Mouse (Mus musculus): ENCODE data around the gene Frem2.

Gene Frem2

DNA sequence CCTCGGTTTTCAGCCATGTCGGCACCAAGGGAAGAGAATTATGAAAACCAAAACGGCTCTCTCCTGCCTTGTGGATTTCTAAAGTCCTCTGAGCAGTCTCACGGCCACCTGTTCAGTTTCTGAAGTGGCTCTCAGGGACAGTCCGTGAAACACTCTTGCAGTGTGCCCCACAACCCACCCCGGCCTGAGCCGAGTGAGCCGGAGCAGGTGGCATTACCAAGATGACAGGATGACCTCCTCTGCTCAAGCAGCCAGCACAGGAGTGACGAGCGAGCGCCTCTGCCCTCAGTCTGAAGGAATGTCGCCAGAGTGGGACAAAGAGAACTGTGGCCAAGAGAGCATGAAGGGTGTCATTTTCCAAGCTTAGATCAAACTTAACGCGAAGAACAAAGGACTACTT lies 26.0 kb downstream of the Frem2 start:
- POLR2A ChIA-PET = no interaction called here
- CTCF ChIA-PET = no interaction called here

DNA sequence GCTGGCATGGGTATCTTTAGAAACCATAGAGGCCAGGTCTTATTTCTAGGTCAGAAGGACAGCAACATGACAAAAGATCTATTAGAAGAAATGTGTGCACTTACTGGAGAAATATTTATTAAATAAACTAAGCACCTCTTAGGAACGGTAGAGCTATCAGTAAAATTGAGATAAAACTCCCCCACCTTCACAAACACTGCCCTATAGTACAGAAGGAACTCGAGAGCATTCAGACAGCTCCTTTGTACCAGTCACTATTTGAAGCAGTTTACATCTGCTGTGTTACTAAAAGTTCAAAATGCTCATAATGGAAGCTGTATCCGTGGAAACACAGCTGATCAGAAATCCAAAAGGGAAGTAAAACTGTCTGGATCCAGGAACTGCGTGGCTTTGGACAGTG lies 26.5 kb downstream of the Frem2 start:
- CTCF ChIA-PET = no interaction called here
- POLR2A ChIA-PET = no interaction called here

DNA sequence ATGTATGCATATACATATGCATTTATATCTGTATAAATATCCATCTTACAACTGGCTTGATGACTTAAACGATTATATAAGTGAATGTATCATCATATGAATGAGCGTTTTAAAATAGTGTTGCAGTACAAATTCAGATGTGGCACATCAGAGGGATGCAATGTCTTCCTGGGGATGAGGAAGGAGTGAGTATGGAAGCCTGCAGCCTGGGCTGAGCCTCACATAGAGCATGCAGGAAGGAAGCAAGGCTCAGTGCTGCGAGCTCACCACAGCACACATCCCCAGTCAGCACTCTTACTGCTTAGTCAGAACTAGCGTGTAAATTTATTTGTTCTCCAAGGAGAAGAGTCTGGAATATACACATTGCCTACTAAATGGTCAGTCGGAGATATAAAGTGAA lies 27.2 kb downstream of the Frem2 start:
- CTCF ChIA-PET = no interaction called here
- POLR2A ChIA-PET = no interaction called here

DNA sequence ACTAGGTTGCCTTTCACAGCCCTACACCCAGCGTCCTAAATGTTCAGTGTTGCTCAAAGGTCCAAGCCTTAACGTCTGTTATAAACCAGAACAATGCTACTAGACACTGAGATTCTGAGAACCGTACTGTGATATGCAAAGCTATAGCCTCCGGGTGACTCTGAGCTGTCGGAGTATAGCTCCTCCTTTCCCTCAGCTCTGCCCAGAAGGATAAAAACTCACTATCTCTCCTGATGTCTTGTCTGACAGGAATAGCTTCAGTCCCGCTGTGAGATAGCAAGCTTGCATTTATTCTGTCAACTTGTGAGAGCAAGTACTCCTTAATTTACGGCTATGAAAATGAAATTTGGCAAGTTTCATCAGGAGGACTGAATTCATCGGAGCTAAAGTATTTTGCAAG lies 33.9 kb downstream of the Frem2 start:
- ChIA-PET POLR2A (interaction anchor here in 2 of 4 experiments (0.5 to 1.8 kb wide), 2 partner anchors 24 to 52 kb away, joined by 4 to 5 read pairs; no protein-coding TSS in a partner anchor), CTCF (no interaction called here)

DNA sequence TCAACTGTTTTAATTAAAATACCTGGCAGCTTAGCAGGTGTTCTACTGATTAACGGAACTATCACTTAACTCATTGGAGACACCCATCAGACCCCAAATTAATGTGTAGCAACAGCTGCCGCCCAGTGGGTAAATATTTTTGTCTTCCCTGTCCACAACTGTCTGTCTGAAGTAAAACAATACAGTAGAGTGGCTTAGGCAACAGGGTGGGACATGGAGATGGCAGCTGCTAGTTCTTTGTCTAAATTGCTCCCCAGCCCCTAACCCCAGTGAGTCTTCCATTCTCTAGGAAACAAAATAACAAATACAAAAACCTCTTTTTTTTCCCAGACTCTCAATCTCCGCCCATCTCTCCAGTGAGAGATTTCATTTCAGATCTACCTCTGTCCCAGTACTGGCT lies 36.2 kb downstream of the Frem2 start:
- CTCF ChIA-PET = no interaction called here
- POLR2A ChIA-PET = no interaction called here

DNA sequence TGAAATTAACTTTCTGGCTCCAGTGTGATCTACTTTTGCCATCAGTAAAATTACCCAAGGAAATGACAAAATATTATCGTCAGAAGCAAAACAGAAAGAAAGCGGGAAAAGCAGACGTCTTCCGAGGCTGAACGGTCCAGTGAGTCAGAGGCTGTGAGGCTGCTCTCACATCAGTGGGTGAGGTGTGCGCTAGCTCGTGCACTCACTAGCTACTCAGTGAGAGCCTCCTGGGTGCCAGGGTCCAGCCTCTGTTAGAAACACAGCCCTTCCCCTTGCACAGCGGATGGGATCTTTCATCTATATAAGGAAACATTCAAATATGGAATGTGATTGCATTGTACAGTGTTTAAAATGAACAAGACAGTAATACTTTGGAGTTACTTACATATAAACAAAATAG lies 36.8 kb downstream of the Frem2 start:
- POLR2A ChIA-PET = no interaction called here
- CTCF ChIA-PET = no interaction called here

DNA sequence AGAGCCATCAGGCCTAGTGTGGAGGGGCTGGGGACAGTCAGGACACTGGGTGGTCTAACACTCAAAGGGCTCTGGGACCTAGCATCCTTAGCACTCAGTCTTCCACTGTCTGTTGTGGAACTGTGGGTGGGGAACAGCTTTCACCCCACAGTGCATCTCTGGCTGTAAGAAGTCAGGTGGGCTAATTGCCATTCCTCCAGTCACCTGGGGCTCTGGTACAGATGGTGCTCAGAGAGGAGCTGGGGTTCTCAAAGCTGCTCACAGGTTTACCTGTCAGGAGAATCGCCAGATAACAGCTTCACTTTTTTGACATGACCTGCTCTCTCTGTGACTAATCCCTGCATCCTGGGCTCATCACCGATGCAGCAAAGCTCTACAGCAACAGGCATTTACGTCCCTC lies 46.0 kb downstream of the Frem2 start:
- POLR2A ChIA-PET = interaction anchor here in 1 of 4 experiments (0.6 kb wide), 1 partner anchor 1718 kb away, joined by 3 read pairs; no protein-coding TSS in a partner anchor
- CTCF ChIA-PET = interaction anchor here in 1 of 4 experiments (0.5 kb wide), 1 partner anchor 156 kb away, joined by 6 read pairs; no protein-coding TSS in a partner anchor

DNA sequence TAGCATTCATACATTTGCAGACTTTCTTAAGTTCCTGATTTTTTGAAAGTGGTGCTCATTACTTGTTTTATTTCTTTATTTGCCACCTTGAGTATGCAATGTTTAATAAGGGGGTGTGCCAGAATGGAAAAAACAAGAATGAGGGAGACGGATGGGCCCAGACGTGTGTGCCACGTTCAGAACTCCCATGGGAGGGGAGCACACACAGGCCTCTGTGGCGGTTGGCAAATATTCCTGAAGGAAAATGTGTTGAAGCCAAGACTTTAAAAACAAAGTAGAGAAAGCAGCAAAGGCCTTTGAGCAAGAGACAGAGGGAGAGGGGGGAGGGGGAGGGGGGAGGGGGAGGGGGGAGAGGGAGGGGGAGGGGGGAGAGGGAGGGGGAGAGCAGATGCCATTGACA lies 47.3 kb downstream of the Frem2 start:
- ChIA-PET CTCF (no interaction called here), POLR2A (interaction anchor here in 1 of 4 experiments (0.7 kb wide), 1 partner anchor 1334 kb away, joined by 3 read pairs; no protein-coding TSS in a partner anchor)

DNA sequence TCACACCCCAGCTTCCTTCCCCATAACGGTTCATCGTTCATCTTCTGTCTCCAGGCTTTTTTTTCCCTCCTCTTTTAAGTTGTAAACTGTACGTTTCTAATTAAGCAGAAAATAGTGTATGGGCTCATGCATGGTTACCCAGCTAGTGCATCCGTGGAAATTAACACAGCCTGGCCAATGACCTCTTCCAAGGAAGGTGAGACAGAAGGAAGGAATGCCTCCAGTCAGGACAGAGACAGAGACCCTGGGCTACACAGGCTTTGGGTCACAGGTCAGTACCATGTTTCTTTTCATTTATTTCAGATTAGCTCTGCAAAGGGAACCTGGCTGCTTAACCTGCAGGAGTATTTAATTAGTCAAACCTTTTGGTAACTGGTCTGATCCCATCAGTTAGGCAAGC lies 57.0 kb downstream of the Frem2 start:
- ChIA-PET POLR2A (interaction anchor here in 1 of 4 experiments (0.8 to 1.4 kb wide), 2 partner anchors 14 to 72 kb away, joined by 3 to 5 read pairs; no protein-coding TSS in a partner anchor), CTCF (interaction anchor here in 1 of 4 experiments (0.6 kb wide), 1 partner anchor 105 kb away, joined by 3 read pairs; no protein-coding TSS in a partner anchor)

DNA sequence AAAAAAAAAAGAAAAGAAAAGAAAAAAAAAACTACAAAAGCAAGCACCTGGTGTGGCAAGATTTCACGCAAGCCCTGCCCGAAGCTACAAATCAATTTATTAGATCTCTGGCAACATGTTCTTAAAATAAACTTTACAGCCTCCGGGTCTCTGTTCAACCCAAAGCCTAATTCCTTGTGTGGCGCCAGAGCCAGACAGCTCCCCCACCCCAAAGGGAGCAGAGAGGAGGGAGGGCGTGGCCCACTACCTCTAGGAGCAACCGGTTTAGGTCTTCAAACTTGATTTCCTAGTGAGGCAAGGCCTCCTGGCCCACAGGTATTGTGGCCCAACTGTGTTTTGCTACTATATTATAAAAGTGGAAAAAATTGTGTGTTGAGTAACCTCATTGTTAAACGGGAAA lies 57.8 kb downstream of the Frem2 start:
- POLR2A ChIA-PET = interaction anchor here in 2 of 4 experiments (1.1 to 1.4 kb wide), 3 partner anchors 14 to 43 kb away, joined by 3 to 5 read pairs (median 4); no protein-coding TSS in a partner anchor
- CTCF ChIA-PET = interaction anchor here in 1 of 4 experiments (0.5 kb wide), 1 partner anchor 109 kb away, joined by 4 read pairs; no protein-coding TSS in a partner anchor

DNA sequence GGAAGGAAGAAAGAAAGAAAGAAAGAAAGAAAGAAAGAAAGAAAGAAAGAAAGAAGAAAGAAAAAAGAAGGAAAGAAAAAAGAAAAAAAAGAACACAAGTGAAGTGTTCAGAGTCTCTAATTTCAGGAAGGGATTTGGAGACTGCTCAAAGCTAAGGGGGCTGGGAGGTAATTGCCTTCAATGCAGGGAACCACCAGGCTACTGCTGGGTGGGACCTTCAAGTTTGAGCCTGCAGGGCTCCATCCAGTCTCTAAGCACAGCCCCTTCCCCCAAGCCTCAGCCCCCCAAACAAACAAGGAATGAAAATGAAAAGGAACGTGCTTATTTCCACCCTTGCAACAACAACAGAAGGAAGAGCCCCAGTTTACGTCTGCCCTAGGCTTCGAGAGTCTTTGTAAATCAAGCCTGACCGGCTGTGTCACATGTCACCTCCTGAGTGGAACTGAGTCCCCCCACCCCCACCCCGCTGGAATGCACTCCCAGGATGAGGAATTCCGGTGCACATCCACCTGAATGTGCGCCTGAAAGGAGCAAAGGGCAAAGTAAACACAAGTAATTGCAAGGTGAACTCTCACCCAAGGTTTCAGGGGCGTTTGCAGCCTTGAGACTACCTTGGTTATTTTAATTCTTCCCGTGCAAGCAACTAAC lies 58.9 kb downstream of the Frem2 start:
- CTCF ChIA-PET = no interaction called here
- POLR2A ChIA-PET = interaction anchor here in 2 of 4 experiments (0.8 to 1.7 kb wide), 5 partner anchors 14 to 558 kb away, joined by 3 to 5 read pairs (median 4); no protein-coding TSS in a partner anchor

DNA sequence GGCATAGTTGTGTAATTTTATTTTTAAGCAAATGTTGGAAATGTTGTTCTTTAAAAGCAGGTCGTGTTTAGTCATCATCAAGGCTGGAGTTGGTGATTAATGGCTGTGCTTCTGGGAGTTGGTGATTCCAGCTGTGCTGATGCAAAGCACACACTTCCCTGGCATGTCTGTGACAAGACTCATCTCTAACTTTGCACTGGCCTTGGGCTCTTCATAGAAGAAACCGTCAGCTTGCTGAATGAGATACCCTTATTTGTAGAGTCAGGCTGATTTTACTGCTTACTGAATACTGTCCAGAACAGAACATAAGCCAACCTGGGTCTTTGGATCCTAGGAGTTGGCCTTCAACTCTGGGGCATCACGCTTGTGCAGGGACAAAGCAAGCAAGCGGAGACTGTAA lies 62.7 kb downstream of the Frem2 start:
- CTCF ChIA-PET = no interaction called here
- POLR2A ChIA-PET = no interaction called here

DNA sequence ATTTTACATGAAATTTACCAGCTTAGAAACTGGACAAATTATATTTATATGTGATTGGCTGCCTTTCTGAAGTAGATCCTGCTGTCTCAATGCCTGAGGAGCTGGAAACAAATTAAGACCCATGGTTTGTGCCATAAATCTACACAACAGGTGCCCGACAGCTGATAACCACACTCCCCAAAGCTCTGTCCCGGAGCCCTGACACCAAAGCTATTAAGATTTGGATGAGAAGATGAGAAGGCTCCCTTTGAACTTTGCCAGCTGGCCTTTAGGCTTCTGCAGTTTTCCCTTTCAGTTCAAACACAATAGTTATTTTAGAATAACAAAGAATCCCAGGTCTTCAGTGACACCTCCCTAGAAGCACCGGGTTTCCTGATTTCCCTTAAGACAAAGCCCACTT lies 63.4 kb downstream of the Frem2 start:
- POLR2A ChIA-PET = interaction anchor here in 2 of 4 experiments (0.6 to 1.3 kb wide), 3 partner anchors 56 to 131 kb away, joined by 4 to 7 read pairs (median 4); partner anchors contain the start of gene Nhlrc3 (in 1 of the 2)

DNA sequence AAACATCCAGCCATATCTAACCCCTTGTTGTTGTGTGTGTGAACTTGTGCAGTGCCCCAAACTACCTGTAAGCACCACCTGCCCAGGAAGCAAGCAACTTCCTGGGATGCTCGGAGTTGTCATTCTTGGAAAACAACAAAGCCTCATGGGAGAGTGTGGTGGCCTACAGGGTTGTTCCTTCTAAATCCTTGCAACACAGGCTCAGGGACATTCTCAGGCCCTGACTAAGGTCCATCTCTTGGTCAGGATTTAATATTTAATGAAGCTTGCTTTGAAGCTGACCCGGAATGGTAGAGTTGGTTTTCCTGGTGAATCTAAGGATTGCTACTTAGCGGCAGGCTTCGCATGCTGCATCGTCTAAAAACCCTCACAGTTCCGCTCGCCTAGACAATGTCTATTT lies 65.1 kb downstream of the Frem2 start:
- POLR2A ChIA-PET = interaction anchor here in 1 of 4 experiments (0.7 kb wide), 1 partner anchor 30 kb away, joined by 4 read pairs; no protein-coding TSS in a partner anchor

More for the DNA sequence above, 63.4 kb downstream of the Frem2 start:
- CTCF ChIA-PET = interaction anchor here in 1 of 4 experiments (1.0 kb wide), 1 partner anchor 68 kb away, joined by 3 read pairs; no protein-coding TSS in a partner anchor

DNA sequence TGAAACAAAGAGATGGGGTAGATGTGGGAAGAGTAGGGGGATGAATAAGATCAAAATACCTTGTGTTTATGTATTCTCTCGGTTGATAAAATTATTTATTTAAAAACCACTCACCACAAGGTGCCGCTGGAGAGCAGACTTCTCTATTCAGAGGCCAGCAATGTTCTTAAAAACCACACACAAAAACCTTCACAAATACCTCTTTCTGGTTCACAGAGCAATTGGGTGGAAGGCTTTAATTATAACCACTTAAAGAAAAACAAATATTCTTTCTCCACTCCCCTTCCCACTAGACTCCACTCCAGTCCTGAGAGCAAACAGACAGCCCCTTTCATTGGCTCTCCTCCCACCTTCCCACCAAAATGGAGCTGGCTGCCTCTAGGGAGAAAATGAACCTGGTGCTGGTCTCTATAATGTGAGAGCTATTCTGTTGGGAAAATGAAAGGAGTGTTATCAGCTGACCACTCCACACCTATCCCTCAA lies 67.0 kb downstream of the Frem2 start:
- CTCF ChIA-PET = interaction anchor here (0.5 to 1.6 kb wide), 15 partner anchors 26 to 753 kb away, joined by 3 to 14 read pairs (median 4); partner anchors contain the start of gene Frem2 (in 2 of the 4)

More for the DNA sequence above, 65.1 kb downstream of the Frem2 start:
- CTCF ChIA-PET = no interaction called here

DNA sequence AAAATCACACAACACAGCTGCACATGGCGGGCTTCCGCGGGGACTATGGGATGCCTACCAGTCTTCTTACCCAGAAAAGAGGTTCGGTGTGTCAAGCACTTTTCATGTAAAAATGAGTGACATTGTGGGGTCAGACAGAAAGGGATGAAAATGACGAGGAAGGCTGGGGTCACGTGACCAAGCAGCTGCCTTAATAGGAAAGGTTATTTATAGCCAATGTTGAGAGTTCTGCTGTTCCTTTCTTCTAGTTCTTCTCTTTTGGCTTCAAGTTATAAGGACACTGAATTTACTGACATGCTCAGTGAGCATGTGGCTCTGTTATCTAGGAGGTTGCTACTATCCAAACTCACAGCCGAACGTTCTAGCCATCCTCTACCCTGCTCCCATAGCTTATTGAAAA lies 73.9 kb downstream of the Frem2 start:
- ChIA-PET POLR2A (no interaction called here), CTCF (no interaction called here)

More for the DNA sequence above, 67.0 kb downstream of the Frem2 start:
- POLR2A ChIA-PET = interaction anchor here in 3 of 4 experiments (0.6 to 1.6 kb wide), 10 partner anchors 16 to 1589 kb away, joined by 3 to 10 read pairs (median 4); partner anchors contain the start of gene Frem2 (in 2 of the 3)

DNA sequence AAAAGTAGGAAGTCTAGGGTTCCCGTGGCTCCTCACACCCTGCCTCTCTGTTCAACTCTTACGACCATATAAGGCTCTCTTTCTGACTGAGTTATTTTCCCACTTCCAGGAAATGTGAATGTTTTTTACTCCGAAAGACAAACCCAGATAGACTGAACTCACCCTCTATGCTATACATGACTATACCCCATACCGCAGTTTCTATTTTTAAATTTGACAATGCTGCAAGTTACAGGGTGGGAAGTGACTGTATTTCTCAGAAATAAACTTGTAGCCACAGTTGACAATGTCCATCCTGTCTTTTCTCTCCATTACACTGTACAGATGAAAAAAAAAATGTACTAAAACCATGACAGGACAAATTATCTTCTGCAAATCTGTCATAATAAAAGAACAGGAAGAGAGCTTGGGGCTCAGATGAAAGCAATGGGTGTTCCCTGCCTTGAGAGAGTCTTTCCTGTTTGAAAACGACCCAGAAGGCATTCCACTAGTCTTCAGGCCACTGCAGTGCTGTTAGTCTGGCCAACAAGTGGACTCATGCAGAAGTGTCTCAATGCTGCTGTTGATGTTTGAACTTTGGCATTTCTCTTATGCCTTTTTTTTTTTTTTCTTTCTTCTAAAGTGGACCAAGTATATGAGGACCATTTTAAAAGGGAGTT lies 76.4 kb downstream of the Frem2 start:
- ChIA-PET POLR2A (no interaction called here), CTCF (interaction anchor here in 1 of 4 experiments (0.7 kb wide), 1 partner anchor 694 kb away, joined by 3 read pairs; no protein-coding TSS in a partner anchor)

DNA sequence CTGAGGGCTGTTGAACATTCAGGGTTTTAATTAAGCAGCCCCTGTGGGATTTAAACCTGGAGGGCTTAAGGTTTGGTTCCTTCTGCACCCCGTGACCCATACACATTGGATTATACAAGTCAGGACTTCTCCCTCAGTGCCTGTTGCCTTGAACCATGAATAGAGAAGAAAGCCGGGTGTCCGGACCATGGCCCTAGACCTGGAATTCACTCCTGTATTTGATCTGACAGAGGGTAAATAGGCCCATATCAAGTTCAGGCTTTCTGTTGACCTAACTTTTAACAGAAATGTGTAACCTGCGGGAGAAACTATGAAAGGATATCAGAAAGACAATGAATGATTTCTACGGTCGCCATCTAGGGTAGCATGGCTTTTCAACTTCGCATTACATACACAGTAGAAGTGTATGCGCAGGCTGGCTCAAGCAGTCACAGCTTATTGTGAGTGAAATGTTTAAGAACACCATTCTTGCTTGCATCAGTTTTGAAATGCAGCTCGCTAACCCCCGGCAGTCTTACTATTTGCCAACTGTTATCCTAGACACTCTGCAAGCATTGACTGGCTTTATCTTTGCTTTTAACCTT lies 77.9 kb downstream of the Frem2 start:
- POLR2A ChIA-PET = interaction anchor here in 1 of 4 experiments (1.7 kb wide), 1 partner anchor 15 kb away, joined by 4 read pairs; no protein-coding TSS in a partner anchor
- CTCF ChIA-PET = no interaction called here

DNA sequence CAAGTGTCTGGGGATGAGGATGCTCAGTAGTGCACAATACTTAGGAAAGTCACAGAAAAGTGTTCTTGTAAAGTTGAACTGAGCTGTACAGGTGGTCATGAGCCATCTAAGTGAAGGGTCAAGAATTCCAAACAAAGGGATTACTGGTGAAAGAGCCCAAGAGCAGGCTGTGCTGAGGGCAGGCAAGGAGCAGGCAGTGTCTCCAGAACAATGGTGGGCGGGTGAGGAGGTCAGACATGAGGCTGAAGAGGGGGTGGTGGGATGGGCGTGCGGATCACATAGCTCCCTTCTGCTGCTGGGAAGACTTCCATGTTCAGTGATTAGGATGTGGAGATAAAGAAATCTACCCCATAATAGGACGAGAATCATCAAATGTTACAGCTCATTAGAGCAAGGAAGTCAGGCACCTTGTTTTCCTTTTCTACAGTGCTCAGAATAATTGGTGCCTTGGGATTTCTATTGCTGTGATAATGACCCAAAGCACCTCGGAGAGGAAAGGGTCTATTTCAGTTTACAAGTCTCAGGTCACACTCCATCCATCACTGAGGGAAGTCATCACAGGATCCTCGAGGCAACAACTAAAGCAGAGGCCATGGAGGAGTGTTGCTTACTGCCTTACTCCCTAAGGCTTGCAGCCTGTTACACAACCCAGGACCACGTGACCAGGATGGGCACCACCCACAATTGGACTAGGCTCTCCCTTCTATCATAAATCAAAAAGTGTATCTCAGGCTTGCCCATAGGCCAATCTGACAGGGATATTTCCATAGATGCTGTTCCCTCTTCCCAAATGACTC lies 80.6 kb downstream of the Frem2 start:
- ChIA-PET POLR2A (interaction anchor here in 2 of 4 experiments (1.0 to 1.4 kb wide), 4 partner anchors 9 to 15 kb away, joined by 3 to 5 read pairs (median 4); no protein-coding TSS in a partner anchor), CTCF (no interaction called here)
